Mouse (Mus musculus) limb, embryonic 14.5 days (tissue): ENCODE data around the gene Slc10a6. TPM values are rescaled to one million over a fixed set of nuclear protein-coding genes. Genes with fewer than 3 reads are reported as not detected.

Experiments used
- ATAC-seq: fragments of 200-750 bp; cut with Nextera tagmentation; 2 replicates; pipeline ENCODE4 v1.8.0; 2017; ENCODE audit warnings: low read depth, moderate number of reproducible peaks, moderate TSS enrichment; ENCODE audit not compliant: low FRiP score
- DNase-seq: peaks from one replicate; pipeline ENCODE4 v3.0.0-alpha.2; 2015; ENCODE audit warnings: low spot score
- H3K27ac ChIP-seq: fragments of 300-500 bp; sonication (generic); replicated peaks from 2 replicates; pipeline ENCODE4 v1.5.1; 2014; ENCODE audit warnings: low read depth, mild to moderate bottlenecking, low read length, moderate library complexity, mixed read lengths
- H3K27me3 ChIP-seq: fragments of 300-500 bp; sonication (generic); 2 replicates; pipeline ENCODE4 v1.6.1; 2014; ENCODE audit warnings: low read length, mixed read lengths; ENCODE audit not compliant: control insufficient read depth, insufficient read depth
- H3K36me3 ChIP-seq: fragments of 300-500 bp; sonication (generic); 2 replicates; pipeline ENCODE4 v1.6.1; 2014; ENCODE audit warnings: mild to moderate bottlenecking, low read length, moderate library complexity, mixed read lengths; ENCODE audit not compliant: control insufficient read depth, insufficient read depth
- H3K4me1 ChIP-seq: fragments of 300-500 bp; sonication (generic); 2 replicates; pipeline ENCODE4 v1.6.1; 2014; ENCODE audit warnings: antibody characterized with exemption, low read length, mixed read lengths; ENCODE audit not compliant: control insufficient read depth, insufficient read depth
- H3K4me2 ChIP-seq: fragments of 300-500 bp; sonication (generic); replicated peaks from 2 replicates; pipeline ENCODE4 v1.6.1; 2014; ENCODE audit warnings: low read depth, mild to moderate bottlenecking, low read length, moderate library complexity; ENCODE audit not compliant: severe bottlenecking
- H3K4me3 ChIP-seq: fragments of 300-500 bp; sonication (generic); replicated peaks from 2 replicates; pipeline ENCODE4 v1.5.1; 2014; ENCODE audit warnings: low read length
- H3K9ac ChIP-seq: fragments of 300-500 bp; sonication (generic); 2 replicates; pipeline ENCODE4 v1.6.1; 2014; ENCODE audit warnings: mild to moderate bottlenecking, low read depth, low read length, moderate library complexity; ENCODE audit not compliant: severe bottlenecking
- H3K9me3 ChIP-seq: fragments of 300-500 bp; sonication (generic); 2 replicates; pipeline ENCODE4 v1.6.1; 2016; ENCODE audit warnings: low read length; ENCODE audit not compliant: control insufficient read depth
- POLR2A ChIP-seq: fragments of 200-500 bp; IDR thresholded peaks from 2 replicates; pipeline ENCODE4 v1.8.0; 2012; ENCODE audit warnings: inconsistent platforms, mild to moderate bottlenecking, moderate library complexity, borderline replicate concordance; ENCODE audit not compliant: insufficient read depth, insufficient read length; ENCODE audit errors: extremely low read depth
- WGBS: fragments of 180-500 bp; shearing (Covaris S2); extraction: QIAGEN DNeasy Blood & Tissue Kit; methylation state at CpG from one replicate; pipeline ENCODE4 v1.1.7; 2014; 5-methylcytosine and 5-hydroxymethylcytosine counted together
- polyA plus RNA-seq, 2 experiments: library from polyadenylated mRNA; depleted of rRNA in 1 of 2; stranded (reverse) in 1 of 2; unstranded in 1 of 2; fragments of >200 nt; fragmentation: Nextera tagmentation in 1 of 2; extraction: Ambion mirVana in 1 of 2; gene quantifications; 2 replicates each; pipeline versions ENCODE4 v1.2.1 to v1.2.3; 2012 to 2014

Gene Slc10a6
- polyA plus RNA-seq, 2 experiments: 0.47 to 0.89 TPM

- Histone ChIP-seq H3K27me3 (no peaks in the 10 kb centered on the region), H3K4me1 (peaks cover 12% of the 10 kb centered on the region), H3K27ac (no peak overlapping the region), H3K9me3 (no peaks in the 10 kb centered on the region), H3K4me3 (no peak overlapping the region), H3K36me3 (peaks cover 12% of the 10 kb centered on the region; the same call in 1 of the 2 replicates), H3K4me2 (no peak overlapping the region), H3K9ac (no peak overlapping the region)
- TF ChIP-seq POLR2A: no peak
- 78% methylated on average over 7 of the region's 7 CpGs for WGBS
- DNase-seq: no peak
- no peak for ATAC-seq
Observed at GRCm38 (mm10) chr5:103591846-103592245, 37.4 kb downstream of the Slc10a6 start.

GRCm38 (mm10) chr5:103587219-103587618 lies 42.0 kb downstream of the Slc10a6 start:
- TF ChIP-seq POLR2A: no peak
- Histone ChIP-seq H3K4me1 (no peaks in the 10 kb centered on the region), H3K9ac (no peak overlapping the region), H3K36me3 (peaks cover 8% of the 10 kb centered on the region; the same call in 1 of the 2 replicates), H3K27me3 (no peaks in the 10 kb centered on the region), H3K27ac (no peak overlapping the region), H3K4me2 (no peak overlapping the region), H3K9me3 (no peaks in the 10 kb centered on the region), H3K4me3 (no peak overlapping the region)
- ATAC-seq (no peak), DNase-seq (no peak)
- 80% methylated on average over 7 of the region's 7 CpGs for WGBS

GRCm38 (mm10) chr5:103579680-103580420 lies 49.4 kb downstream of the Slc10a6 start:
- Histone ChIP-seq H3K9me3 (no peaks in the 10 kb centered on the region), H3K4me2 (no peak overlapping the region), H3K9ac (no peak overlapping the region), H3K36me3 (peaks cover 7% of the 10 kb centered on the region; the same call in 1 of the 2 replicates), H3K4me3 (no peak overlapping the region), H3K27me3 (no peaks in the 10 kb centered on the region), H3K27ac (no peak overlapping the region), H3K4me1 (no peaks in the 10 kb centered on the region)
- no peak for DNase-seq
- TF ChIP-seq POLR2A: no peak
- ATAC-seq: no peak
- 62% methylated on average over 11 of the region's 11 CpGs for WGBS

- DNase-seq (no peak), ATAC-seq (no peak)
- Histone ChIP-seq H3K27me3 (no peaks in the 10 kb centered on the region), H3K27ac (no peak overlapping the region), H3K4me1 (no peaks in the 10 kb centered on the region), H3K36me3 (peaks cover 12% of the 10 kb centered on the region), H3K4me2 (no peak overlapping the region), H3K9me3 (no peaks in the 10 kb centered on the region), H3K9ac (no peak overlapping the region), H3K4me3 (no peak overlapping the region)
- TF ChIP-seq POLR2A: no peak
- 84% methylated on average over 9 of the region's 9 CpGs for WGBS
Observed at GRCm38 (mm10) chr5:103569446-103569845, 59.8 kb downstream of the Slc10a6 start.

- no peaks in the 10 kb centered on the region for H3K27me3 ChIP-seq
- DNase-seq (no peak), ATAC-seq (no peak)
- 80% methylated on average over 4 of the region's 4 CpGs for WGBS
- H3K4me1 ChIP-seq: no peaks in the 10 kb centered on the region
- no peak overlapping the region for H3K4me2 ChIP-seq
- no peak for TF ChIP-seq POLR2A
- H3K9ac ChIP-seq: no peak overlapping the region
- no peaks in the 10 kb centered on the region for H3K9me3 ChIP-seq
- no peak overlapping the region for H3K4me3 ChIP-seq
- H3K27ac ChIP-seq: no peak overlapping the region
- peaks cover 12% of the 10 kb centered on the region for H3K36me3 ChIP-seq
Observed at GRCm38 (mm10) chr5:103568034-103568433, 61.2 kb downstream of the Slc10a6 start.
